ENCODE assay signal across 25 mouse cellular contexts in genomic region chr6:97738846-97739245, GRCm38 (mm10).
"Had no signal": no experiment of that assay in that cellular context is flagged by ENCODE, and none has a peak within 500 bp of the region (broad histone marks: within the 10 kb centered on the region; RNA-seq: fewer than 3 reads in every experiment).

No protein-coding gene starts in this region.

- H3K27ac ChIP-seq: kidney, embryonic 15.5 days; left cerebral cortex, adult 2 months; limb, embryonic 10.5 days; limb, embryonic 13.5 days; liver, embryonic 12.5 days; liver, embryonic 15.5 days; lung, embryonic 15.5 days; neural tube, embryonic 12.5 days; neural tube, embryonic 15.5 days; stomach, postnatal 0 days had no signal

- ATAC-seq: liver, embryonic 12.5 days had no signal

- H3K9ac ChIP-seq: kidney, embryonic 15.5 days; limb, embryonic 13.5 days; liver, embryonic 12.5 days; liver, embryonic 15.5 days; lung, embryonic 15.5 days; neural tube, embryonic 12.5 days; neural tube, embryonic 15.5 days had no signal

- H3K9me3 ChIP-seq: kidney, embryonic 15.5 days; limb, embryonic 10.5 days; limb, embryonic 13.5 days; liver, embryonic 12.5 days; liver, embryonic 15.5 days; lung, embryonic 15.5 days; megakaryocyte, embryonic 14.5 days; neural tube, embryonic 12.5 days; neural tube, embryonic 15.5 days had no signal

- H3K27me3 ChIP-seq: liver, embryonic 12.5 days; lung, embryonic 15.5 days; neural tube, embryonic 12.5 days; neural tube, embryonic 15.5 days had no signal

- H3K4me3 ChIP-seq: kidney, embryonic 15.5 days; left cerebral cortex, adult 2 months; limb, embryonic 10.5 days; limb, embryonic 13.5 days; liver, embryonic 12.5 days; liver, embryonic 15.5 days; lung, embryonic 15.5 days; megakaryocyte, embryonic 14.5 days; neural tube, embryonic 12.5 days; neural tube, embryonic 15.5 days had no signal

- H3K4me2 ChIP-seq: kidney, embryonic 15.5 days; limb, embryonic 13.5 days; liver, embryonic 12.5 days; liver, embryonic 15.5 days; lung, embryonic 15.5 days; midbrain, embryonic 11.5 days; neural tube, embryonic 12.5 days; neural tube, embryonic 15.5 days had no signal

- H3K36me3 ChIP-seq: kidney, embryonic 15.5 days; limb, embryonic 10.5 days; limb, embryonic 13.5 days; liver, embryonic 12.5 days; liver, embryonic 15.5 days; lung, embryonic 15.5 days; neural tube, embryonic 12.5 days; neural tube, embryonic 15.5 days had no signal

- DNase-seq: kidney, adult 8-10 months; kidney, postnatal 10 days; layer of hippocampus, postnatal 36 days; liver; lung, adult 18-20 months; lung, postnatal 10 days; lung, postnatal 36 days; midbrain, embryonic 14.5 days; right cerebral cortex, adult 18-20 months; right cerebral cortex, postnatal 14 days; right cerebral cortex, postnatal 4 days; thymus, adult 18-20 months; thymus, postnatal 36 days had no signal

- H3K4me1 ChIP-seq: liver, embryonic 12.5 days; liver, embryonic 15.5 days; lung, embryonic 15.5 days had no signal
